Mouse (Mus musculus) kidney, postnatal 36 days (tissue): ENCODE measurements at regions not wholly inside any gene's neighbourhood (a gene's known extent, or its start where the extent isn't known, plus 50 kb on each side); places are given as distances from the start of the nearest gene placed in this dataset.
"Not testable (repeated sequence)": the region's sequence is repeated elsewhere in the genome, so short reads cannot be mapped to it uniquely, and the experiment has no call there.

ENCODE experiments used
- DNase-seq, 2 experiments: peaks; one replicate each; pipeline ENCODE4 v3.0.0; 2021 to 2022; ENCODE audit warnings: mixed read lengths in 2 of 2

GRCm38 (mm10) chr10:111354607-111355006, 56.1 kb downstream of the Bbs10 start:
- no peak for DNase-seq

- not testable (repeated sequence) for DNase-seq
These were observed 59.9 kb downstream of the Bbs10 start for GRCm38 (mm10) chr10:111358340-111358739.

- no peak for DNase-seq
These were observed 63.4 kb downstream of the Bbs10 start for GRCm38 (mm10) chr10:111361749-111362435.

DNA sequence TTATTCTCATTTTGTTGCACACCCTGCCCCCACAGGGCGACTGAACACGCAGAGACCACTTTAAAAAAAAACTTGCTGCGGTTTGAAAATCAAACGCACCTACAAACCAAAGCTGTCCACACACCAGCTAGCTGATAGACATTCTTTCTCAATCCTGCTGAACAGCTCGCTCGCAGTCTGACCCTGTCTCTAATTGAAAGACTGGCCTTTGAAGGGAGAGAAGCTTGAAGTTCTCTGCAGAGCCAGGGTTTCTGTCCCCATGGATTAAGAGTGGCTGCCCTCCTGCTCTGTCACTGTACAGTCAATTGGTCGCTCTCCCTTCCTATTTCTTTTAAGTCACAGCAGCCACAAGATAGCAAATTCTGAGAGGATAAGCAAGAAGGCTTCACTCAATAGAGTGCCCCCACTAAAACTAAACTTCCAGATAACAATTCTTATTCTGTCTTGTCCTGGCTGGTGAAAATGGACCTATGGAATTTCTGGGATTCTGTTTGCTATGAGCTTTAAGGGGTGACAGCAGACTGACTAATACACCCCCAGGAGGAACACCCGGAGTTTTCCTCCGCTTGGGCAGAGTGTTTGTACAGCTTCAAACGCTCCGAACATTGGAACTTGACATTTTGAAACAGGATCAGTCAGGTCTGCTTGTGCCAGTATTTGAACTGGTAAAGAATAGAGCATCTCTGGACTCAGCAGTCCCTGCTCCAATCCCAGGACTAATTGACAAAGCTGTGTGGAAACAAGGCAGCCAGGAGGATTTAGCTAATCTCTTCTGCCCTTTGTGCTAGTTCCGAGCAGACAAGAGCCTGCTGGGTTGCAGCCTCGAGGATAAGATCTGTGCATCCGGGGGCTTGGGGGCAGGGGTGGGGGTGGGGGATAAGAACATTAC, 65.5 kb downstream of the Bbs10 start:
- DNase-seq = no peak

GRCm38 (mm10) chr10:111365011-111365410, 66.5 kb downstream of the Bbs10 start:
- DNase-seq = peak; percentile 71 to 89

- DNase-seq = not testable (repeated sequence)
These were observed 70.6 kb downstream of the Bbs10 start for GRCm38 (mm10) chr10:111369046-111369445.

DNA sequence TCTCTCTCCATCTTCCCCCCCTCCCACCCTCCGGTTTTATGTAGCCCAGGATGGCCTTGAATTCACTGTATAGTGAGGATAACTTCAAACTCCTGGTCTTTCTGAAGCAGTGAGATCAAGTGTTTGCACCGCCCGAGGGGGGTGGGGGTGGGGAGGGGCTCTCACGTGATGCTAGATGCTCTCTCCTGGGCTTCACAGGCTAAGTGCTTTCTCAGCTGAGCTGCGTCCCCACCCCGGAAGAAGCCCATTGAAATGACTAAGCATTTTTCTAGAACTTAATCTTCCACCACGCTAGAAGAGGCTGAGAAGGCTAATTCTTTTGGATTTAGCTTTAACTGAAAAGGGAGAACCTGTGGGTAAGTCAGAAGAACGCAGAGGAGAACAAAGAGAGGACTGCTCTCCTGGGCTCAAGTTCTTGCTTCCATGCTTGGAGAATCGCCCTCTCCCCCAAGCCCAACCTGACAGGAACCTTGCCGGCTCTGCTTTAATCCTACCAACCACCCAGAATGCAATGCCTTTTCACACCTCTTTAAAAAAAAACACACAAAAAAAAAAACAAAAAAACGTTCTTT, 79.7 kb downstream of the Bbs10 start:
- DNase-seq = peak; percentile 58 to 68

DNA sequence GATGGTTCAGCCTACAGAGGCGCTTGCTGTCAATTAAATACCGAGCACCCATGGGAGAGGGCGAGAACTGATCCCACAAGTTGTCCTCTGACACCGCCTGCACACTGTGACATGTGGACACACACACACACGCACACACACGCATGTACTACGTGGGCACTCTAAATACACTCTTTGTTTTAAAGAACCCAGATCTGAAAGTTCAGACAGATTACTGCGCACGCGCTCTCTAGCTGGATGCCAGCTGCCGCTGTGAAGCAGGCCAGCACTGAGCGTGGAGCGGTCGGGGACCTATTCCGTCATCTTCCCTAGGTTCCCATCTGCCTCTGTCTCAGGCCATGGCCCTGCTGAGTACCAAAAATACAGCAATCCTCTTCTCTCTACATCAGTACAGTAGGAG, 83.2 kb downstream of the Bbs10 start:
- DNase-seq = no peak

DNA sequence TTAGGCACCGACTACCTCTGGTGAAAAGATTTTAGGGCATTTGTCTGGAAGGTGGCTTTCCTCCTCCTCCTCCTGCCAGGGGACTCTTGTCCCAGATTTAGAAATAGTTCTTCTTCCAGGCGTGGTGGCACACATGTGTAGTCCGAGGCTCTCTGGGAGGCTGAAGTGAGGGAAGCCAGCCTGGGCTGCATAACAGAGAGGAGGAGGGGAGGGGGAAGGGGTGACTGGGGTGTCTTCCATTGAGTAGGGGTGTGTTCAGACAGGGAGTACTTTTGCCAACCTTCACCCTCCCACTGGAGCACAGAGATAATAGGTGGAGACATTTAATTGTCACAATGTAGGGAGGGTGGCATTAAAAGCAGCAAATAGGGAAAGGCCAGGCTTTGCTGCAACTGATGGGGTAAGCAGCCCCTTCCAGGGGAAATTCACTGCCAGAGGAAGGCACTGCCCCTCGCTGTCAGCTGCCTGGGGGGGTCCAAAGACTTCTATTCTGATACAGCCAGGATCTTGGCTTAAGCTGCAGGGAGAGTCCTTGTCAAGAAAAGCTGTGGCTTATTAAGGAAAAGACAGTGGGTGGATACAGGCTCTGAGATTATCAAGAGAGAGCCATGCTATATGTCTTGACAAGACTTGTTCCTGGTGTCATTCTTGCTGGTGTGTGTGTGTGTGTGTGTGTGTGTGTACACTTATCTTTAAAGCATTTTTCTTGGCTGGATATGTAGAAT, 83.9 kb downstream of the Bbs10 start:
- DNase-seq = no peak

GRCm38 (mm10) chr10:111385561-111385960, 87.1 kb downstream of the Bbs10 start:
- no peak for DNase-seq

GRCm38 (mm10) chr10:111387869-111388538, 85.0 kb upstream of the Nap1l1 start:
- no peak for DNase-seq

DNA sequence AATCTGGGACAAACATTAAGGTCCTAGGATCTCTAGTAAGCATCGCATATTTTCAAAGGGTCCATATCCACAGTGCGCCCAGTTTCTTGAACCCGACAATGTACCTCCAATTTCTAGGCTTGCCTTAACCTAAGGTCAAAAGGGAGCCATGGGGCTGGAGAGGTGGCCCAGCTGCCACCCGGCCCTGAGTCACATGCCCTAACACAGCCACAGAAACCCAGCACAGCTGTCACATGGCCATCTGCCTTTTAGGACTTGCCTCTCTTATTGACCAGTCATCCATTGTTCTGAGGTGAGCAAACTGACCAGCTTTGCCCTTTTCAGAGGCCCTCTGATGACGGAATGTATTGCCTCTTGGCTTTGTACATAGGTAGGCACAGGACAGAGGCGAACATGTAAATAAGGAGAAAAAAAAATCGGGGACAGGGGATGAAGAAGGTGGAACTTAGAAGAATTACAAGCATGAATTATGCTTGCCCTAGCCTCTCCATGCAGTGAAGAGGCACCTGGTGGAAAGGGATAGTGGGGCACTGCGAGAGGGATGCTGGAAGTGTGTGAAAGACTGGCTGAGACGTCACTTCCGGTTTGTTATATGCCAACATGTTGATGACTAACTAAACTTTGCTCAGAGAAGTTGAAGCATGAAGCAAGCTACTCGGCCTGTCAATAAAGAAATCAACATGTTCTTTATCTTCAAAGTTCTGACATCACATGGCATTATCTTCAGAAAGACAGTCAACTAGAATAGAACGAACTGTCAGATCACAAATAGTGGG, 84.3 kb upstream of the Nap1l1 start:
- no peak for DNase-seq

DNA sequence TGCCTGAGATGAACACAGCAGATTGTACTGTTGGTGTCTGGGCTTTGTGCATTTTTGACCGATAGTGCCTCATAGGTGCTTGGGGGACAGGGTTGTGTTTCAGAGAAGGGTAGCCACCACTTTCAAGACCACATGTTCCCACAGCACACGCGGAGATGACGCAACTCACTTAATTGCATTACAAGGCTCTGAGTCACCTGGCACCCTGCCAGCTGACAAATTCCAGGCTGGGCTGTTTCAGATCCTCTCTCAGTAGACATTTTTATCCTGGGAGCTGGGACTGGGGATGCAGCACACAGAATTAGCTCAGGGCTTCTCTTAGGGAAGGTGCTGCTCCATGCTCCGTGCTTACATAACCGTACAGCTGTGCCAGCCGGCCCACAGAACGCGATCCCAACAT, 83.1 kb upstream of the Nap1l1 start:
- peak; percentile 79 to 81 for DNase-seq

DNA sequence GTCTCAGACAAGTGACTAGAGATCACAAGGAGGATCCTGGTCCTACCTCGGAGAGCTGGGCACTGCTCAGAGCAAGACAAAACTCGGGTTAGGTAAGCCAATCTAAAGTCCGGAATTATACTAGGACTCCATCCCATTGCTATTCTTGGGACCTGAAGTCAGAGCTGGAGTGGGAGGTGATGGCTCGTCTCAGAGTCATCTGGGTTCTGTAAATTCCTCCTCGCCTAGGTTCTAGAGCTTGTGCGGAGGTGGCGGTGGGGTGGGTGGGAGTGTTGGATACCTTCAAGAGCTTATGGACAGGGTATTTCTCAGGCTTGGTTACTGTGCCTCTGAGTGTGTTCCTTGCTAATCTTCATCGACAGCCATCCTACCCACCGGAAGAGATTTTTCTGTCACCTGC, 78.6 kb upstream of the Nap1l1 start:
- DNase-seq = no peak

DNA sequence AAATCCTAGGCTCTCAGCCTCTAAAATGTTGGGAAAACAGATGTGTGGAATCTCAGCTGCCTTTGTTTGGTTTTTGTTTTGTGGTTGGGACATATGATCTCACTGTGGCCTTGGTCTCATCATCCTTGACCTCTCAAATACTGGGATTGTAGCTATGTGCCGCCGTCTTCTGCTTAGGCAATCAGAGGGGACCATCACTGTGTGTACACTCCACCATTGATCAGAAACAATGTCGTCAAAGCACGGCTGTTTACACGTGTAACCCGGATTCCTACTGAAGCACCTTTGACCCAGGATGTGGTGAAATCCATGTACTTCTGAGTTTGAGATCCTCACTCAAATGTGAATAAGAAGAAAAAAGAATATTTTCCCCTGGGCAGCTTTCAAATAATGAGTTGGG, 68.0 kb upstream of the Nap1l1 start:
- DNase-seq = no peak

DNA sequence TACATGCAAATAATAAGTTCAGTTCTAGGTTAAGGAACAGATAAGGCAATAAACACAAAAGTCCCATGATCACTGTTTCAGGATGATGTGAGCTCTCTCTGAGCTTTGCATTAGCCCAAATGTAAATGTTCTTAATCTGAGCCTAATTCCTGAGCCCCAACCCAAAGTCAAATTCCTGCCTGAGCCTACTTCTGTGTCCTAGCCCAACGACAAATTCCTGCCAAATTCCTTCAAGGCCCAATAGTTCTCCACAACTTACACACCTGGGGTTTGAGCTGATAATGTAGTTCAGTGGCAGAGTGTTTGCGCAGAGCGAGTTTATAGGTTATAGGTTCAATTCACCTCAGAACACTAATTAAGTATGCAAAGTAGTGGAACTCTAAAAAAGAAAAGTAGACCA, 64.1 kb upstream of the Nap1l1 start:
- DNase-seq = no peak

GRCm38 (mm10) chr10:111409497-111409896, 63.5 kb upstream of the Nap1l1 start:
- no peak for DNase-seq

GRCm38 (mm10) chr10:111410121-111410520, 62.9 kb upstream of the Nap1l1 start:
- DNase-seq = no peak

- no peak for DNase-seq
These were observed 61.5 kb upstream of the Nap1l1 start for GRCm38 (mm10) chr10:111411533-111411932.

- DNase-seq = no peak
These were observed 56.4 kb upstream of the Nap1l1 start for GRCm38 (mm10) chr10:111416611-111417130.
